Mouse (Mus musculus) heart, adult 2 months (tissue): ENCODE data around the gene Trak1. TPM values are rescaled to one million over a fixed set of nuclear protein-coding genes. Genes with fewer than 3 reads are reported as not detected.

ENCODE experiments used
- DNase-seq, 2 experiments: peaks; one replicate each; pipeline ENCODE4 v3.0.0; 2021
- H3K27ac ChIP-seq: fragments of 200-600 bp; 2 replicates; pipeline ENCODE4 v1.8.1; 2022
- H3K27me3 ChIP-seq: fragments of 200-500 bp; 2 replicates; pipeline ENCODE4 v1.6.1; 2012; ENCODE audit warnings: mild to moderate bottlenecking, low read length, inconsistent platforms, mixed read lengths; ENCODE audit not compliant: control insufficient read depth, insufficient read depth
- H3K36me3 ChIP-seq: fragments of 200-500 bp; 2 replicates; pipeline ENCODE4 v1.6.1; 2012; ENCODE audit warnings: low read length, inconsistent platforms; ENCODE audit not compliant: control insufficient read depth, insufficient read depth
- H3K4me1 ChIP-seq: fragments of 200-500 bp; 2 replicates; pipeline ENCODE4 v1.6.1; 2011; ENCODE audit warnings: low read length; ENCODE audit not compliant: control insufficient read depth, insufficient read depth
- H3K4me3 ChIP-seq: fragments of 200-600 bp; 2 replicates; pipeline ENCODE4 v1.8.1; 2022
- H3K79me2 ChIP-seq: fragments of 200-500 bp; replicated peaks from 2 replicates; pipeline ENCODE4 v1.6.1; 2012; ENCODE audit warnings: mild to moderate bottlenecking, inconsistent platforms, low read length, moderate library complexity, mixed read lengths; ENCODE audit not compliant: control insufficient read depth, insufficient read depth
- H3K9ac ChIP-seq: fragments of 200-500 bp; 2 replicates; pipeline ENCODE4 v1.6.1; 2012; ENCODE audit warnings: low read depth, mild to moderate bottlenecking, control low read depth, inconsistent platforms, low read length, mixed read lengths
- CTCF ChIP-seq: fragments of 200-600 bp; IDR thresholded peaks from 2 replicates; pipeline ENCODE4 v1.8.1; 2022; ENCODE audit warnings: antibody characterized with exemption, mild to moderate bottlenecking, moderate library complexity
- EP300 ChIP-seq: fragments of 200-500 bp; IDR thresholded peaks from 2 replicates; pipeline ENCODE4 v1.6.1; 2011; ENCODE audit warnings: low read depth, low read length, control low read depth; ENCODE audit not compliant: insufficient read depth
- POLR2A ChIP-seq: fragments of 200-500 bp; IDR thresholded peaks from 2 replicates; pipeline ENCODE4 v1.6.1; 2011; ENCODE audit warnings: mild to moderate bottlenecking, low read depth, low read length, control low read depth; ENCODE audit not compliant: insufficient read depth
- WGBS: fragments of 180-500 bp; shearing (Covaris S2); methylation state at CpG from one replicate; pipeline ENCODE4 v1.1.7; 2018; 5-methylcytosine and 5-hydroxymethylcytosine counted together
- intact Hi-C: fragments of 180-260 bp; cut with DNase I; formaldehyde crosslinking; loops from one replicate; pipeline ENCODE4 v1.15.1; 2025
- polyA plus RNA-seq: library from polyadenylated mRNA; depleted of rRNA; stranded (reverse); fragments of >200 nt; gene quantifications from 2 replicates; pipeline ENCODE4 v1.2.3, GENCODE M21; 2012
- total RNA-seq, 2 experiments: library from RNA; stranded (reverse); gene quantifications; 2 replicates each; pipeline ENCODE4 v1.2.3; 2021

Trak1 gene
- total and polyA plus RNA-seq, 3 experiments, result 170 to 302 (median 276) TPM

DNA sequence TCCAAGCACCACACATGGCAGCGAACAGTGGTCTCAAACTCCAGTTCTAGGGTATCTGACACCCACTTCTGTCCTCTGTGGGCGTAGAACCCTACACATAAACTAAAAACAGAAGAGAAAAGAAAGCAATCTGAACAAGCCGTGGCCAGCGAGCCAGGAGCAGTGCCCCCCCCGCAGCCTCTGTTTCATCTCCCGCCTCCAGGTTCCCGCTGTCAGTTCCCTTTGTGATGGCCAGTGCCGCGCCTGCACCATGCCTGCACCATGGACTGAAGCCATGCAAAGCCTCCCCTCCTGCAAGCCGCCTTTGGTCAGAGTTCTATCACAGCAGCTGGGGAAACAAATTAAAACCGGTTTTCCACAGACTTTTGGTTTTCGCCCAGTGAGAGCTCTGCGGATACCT is 75.8 kb downstream of the Trak1 start:
- no peak for DNase-seq
- no peaks in the 10 kb centered on the region for H3K27me3 ChIP-seq
- H3K4me3 ChIP-seq, result no peak overlapping the region
- intact Hi-C loops, result loop anchor here (10.0 kb wide), 1 partner anchor 798 kb away; the partner anchor contains the start of gene Rpl14
- H3K9ac ChIP-seq, result 0 out of 2 replicates have a peak overlapping the region, but pooled peaks have one; percentile 1
- peaks cover 41% of the 10 kb centered on the region for H3K4me1 ChIP-seq
- TF ChIP-seq CTCF (no peak), POLR2A (no peak), EP300 (no peak)
- 49% methylated on average over 13 of the region's 13 CpGs for WGBS
- H3K79me2 ChIP-seq, result peaks cover 4% of the 10 kb centered on the region
- peaks cover 12% of the 10 kb centered on the region for H3K36me3 ChIP-seq
- H3K27ac ChIP-seq, result no peak overlapping the region; the same call in 1 of the 2 replicates

DNA sequence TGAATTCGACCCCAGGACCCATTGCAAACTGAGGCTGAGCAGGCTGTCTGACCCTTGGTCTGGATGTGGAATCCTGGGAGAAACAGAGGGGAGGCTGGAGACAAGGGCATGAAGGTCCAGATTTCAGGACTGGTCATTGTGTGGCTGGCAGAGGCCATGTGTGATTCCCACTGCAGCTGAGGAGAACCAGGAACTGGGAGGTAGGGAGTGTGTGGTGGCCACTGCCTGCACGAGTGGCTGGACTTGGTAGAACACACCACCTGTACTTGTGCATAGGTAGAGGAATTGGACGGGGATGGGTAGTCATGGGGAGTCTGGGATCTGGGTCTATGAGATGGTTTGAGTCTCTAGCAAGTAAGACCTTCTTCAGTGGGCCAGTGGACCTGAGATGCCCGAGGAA is 76.2 kb downstream of the Trak1 start:
- 54% methylated on average over 4 of the region's 4 CpGs for WGBS
- peaks cover 12% of the 10 kb centered on the region for H3K36me3 ChIP-seq
- peaks cover 4% of the 10 kb centered on the region for H3K79me2 ChIP-seq
- TF ChIP-seq CTCF, result no peak
- no peak for TF ChIP-seq EP300
- TF ChIP-seq POLR2A, result no peak
- no peak overlapping the region; the same call in 1 of the 2 replicates for H3K27ac ChIP-seq
- peaks cover 39% of the 10 kb centered on the region for H3K4me1 ChIP-seq
- no peak overlapping the region for H3K4me3 ChIP-seq
- no peak for DNase-seq
- H3K27me3 ChIP-seq, result no peaks in the 10 kb centered on the region
- intact Hi-C loops, result loop anchor here (10.0 kb wide), 1 partner anchor 799 kb away; the partner anchor contains the start of gene Rpl14
- H3K9ac ChIP-seq, result peak overlapping the region; percentile 35; the same call in 1 of the 2 replicates

DNA sequence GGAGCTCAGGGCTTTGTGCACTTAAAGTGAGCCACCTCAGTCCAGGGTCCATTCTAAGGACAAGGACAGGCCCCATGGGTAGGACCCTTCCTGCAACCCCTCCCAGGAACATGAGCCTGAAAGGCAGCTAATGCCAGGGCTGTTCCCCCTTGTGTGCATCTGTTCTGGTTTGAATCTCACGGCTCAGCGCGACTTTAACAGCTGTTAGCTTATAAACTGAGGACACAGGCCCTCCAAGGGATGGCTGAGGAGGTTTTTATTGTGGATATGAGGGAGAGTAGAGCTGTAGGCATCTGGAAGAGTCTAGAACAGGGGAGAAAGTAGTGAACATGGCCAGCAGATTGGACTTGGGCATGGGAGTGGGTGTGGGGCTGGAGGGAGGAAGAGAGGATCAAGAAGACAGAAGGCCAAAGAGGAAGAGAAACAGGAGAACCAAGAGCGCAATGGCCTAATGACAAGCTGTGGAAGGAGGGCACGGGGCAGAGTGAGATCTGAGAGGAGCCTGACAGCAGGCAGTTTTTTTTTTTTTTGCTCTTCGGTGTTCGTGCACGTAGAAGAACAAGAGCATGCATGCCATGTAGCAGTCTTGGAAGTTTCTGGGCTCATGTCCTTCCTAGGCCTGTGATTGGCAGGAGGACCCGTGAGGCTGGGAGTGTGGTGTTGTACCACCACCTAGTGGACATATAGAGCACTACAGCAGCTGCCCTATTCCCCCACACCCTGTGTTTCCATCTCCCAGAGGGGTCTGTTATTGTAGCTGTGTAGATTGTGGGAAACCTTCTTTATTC is 77.0 kb downstream of the Trak1 start:
- peak; percentile 96 for TF ChIP-seq CTCF
- no peak; the same call in 1 of the 2 replicates for TF ChIP-seq POLR2A
- TF ChIP-seq EP300, result peak; percentile 97
- 25% methylated on average over 9 of the region's 9 CpGs for WGBS
- peaks cover 4% of the 10 kb centered on the region for H3K79me2 ChIP-seq
- H3K9ac ChIP-seq, result peak overlapping the region; percentile 15; the same call in 1 of the 2 replicates
- H3K4me3 ChIP-seq, result no peak overlapping the region
- peak overlapping the region; percentile 58 for H3K27ac ChIP-seq
- DNase-seq, result peak; percentile 61 to 69
- H3K27me3 ChIP-seq, result no peaks in the 10 kb centered on the region
- peaks cover 39% of the 10 kb centered on the region for H3K4me1 ChIP-seq
- peaks cover 12% of the 10 kb centered on the region for H3K36me3 ChIP-seq
- intact Hi-C loops, result loop anchor here (1.0 to 10.0 kb wide), 3 partner anchors 91 to 799 kb away; partner anchors contain the start of gene Rpl14

DNA sequence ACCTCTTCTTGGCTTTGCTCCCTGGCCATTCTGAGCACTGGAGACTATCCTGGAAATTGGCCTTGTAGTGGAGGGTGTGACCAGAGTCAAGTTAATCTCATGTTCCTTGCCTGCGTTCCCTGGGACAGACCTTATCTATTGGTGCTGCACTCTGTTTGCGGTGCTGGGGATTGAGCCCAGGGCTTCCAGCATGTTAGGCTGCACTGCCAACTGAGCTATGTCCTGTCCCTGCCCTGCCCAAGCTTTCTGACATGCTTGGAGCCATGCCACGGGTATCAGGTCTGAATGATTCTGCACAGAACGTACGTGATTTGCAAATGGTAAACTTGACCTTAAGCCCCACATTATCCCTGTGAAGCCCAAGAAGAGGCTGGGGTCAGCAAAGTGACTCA is 77.6 kb downstream of the Trak1 start:
- Histone ChIP-seq H3K4me1 (peaks cover 37% of the 10 kb centered on the region), H3K79me2 (peaks cover 2% of the 10 kb centered on the region), H3K27ac (no peak overlapping the region; the same call in 1 of the 2 replicates), H3K27me3 (no peaks in the 10 kb centered on the region), H3K4me3 (no peak overlapping the region), H3K9ac (no peak overlapping the region), H3K36me3 (peaks cover 12% of the 10 kb centered on the region)
- TF ChIP-seq CTCF (no peak), POLR2A (no peak), EP300 (no peak)
- intact Hi-C loops, result loop anchor here (1.0 to 10.0 kb wide), 3 partner anchors 92 to 800 kb away; partner anchors contain the start of gene Rpl14
- no peak for DNase-seq
- WGBS, result 56% methylated on average over 5 of the region's 5 CpGs

DNA sequence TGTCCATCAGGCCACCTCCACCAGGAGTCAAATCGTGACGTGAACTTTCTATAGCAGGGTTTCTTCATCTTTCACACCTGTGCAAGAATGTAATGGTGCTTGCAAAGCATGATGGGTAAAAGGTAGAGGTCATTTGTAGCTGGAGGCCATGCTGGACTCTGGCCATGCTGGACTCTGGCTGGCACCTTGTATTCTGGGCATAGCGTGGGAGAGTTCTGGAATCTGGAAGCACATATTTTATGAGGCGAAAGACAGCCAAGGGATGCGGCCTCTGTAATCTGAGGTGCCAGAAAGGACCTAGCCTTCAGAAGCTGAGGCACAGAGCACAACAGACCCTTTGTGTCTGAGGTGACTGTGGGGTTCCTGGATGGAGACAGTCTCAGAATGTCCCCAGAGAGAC is 78.8 kb downstream of the Trak1 start:
- no peak for DNase-seq
- Histone ChIP-seq H3K36me3 (peaks cover 3% of the 10 kb centered on the region; the same call in 1 of the 2 replicates), H3K4me3 (no peak overlapping the region), H3K9ac (no peak overlapping the region), H3K79me2 (peaks cover 2% of the 10 kb centered on the region), H3K27me3 (no peaks in the 10 kb centered on the region), H3K4me1 (peaks cover 30% of the 10 kb centered on the region), H3K27ac (no peak overlapping the region; the same call in 1 of the 2 replicates)
- WGBS, result 52% methylated on average over 5 of the region's 5 CpGs
- intact Hi-C loops, result loop anchor here (10.0 kb wide), 1 partner anchor 801 kb away; the partner anchor contains the start of gene Rpl14
- TF ChIP-seq CTCF, result no peak
- TF ChIP-seq EP300, result 0 out of 2 replicates have a peak, but pooled peaks have one; percentile 8
- TF ChIP-seq POLR2A, result no peak
